Mouse (Mus musculus) hindbrain, embryonic 15.5 days (tissue): ENCODE data around the gene Ppp1r14b. TPM values are rescaled to one million over a fixed set of nuclear protein-coding genes. Genes with fewer than 3 reads are reported as not detected.
"Not testable (repeated sequence)": the region's sequence is repeated elsewhere in the genome, so short reads cannot be mapped to it uniquely, and the experiment has no call there.

ENCODE experiments used
- ATAC-seq: fragments of 200-750 bp; cut with Nextera tagmentation; 2 replicates; pipeline ENCODE4 v1.8.0; 2017; ENCODE audit warnings: low read depth, moderate number of reproducible peaks, moderate TSS enrichment; ENCODE audit not compliant: low FRiP score
- H3K27ac ChIP-seq: fragments of 300-500 bp; sonication (generic); replicated peaks from 2 replicates; pipeline ENCODE4 v1.5.1; 2015; ENCODE audit warnings: mild to moderate bottlenecking, inconsistent platforms
- H3K27me3 ChIP-seq: fragments of 300-500 bp; sonication (generic); 2 replicates; pipeline ENCODE4 v1.6.1; 2015; ENCODE audit warnings: control low read depth, inconsistent platforms
- H3K36me3 ChIP-seq: fragments of 300-500 bp; sonication (generic); 2 replicates; pipeline ENCODE4 v1.6.1; 2015; ENCODE audit warnings: control low read depth, inconsistent platforms
- H3K4me1 ChIP-seq: fragments of 300-500 bp; sonication (generic); replicated peaks from 2 replicates; pipeline ENCODE4 v1.6.1; 2015; ENCODE audit warnings: control low read depth, inconsistent platforms
- H3K4me2 ChIP-seq: fragments of 300-500 bp; sonication (generic); 2 replicates; pipeline ENCODE4 v1.6.1; 2015; ENCODE audit warnings: moderate library complexity, mild to moderate bottlenecking, inconsistent platforms
- H3K4me3 ChIP-seq: fragments of 300-500 bp; sonication (generic); 2 replicates; pipeline ENCODE4 v1.5.1; 2015; ENCODE audit warnings: mild to moderate bottlenecking, inconsistent platforms
- H3K9ac ChIP-seq: fragments of 300-500 bp; sonication (generic); 2 replicates; pipeline ENCODE4 v1.6.1; 2015; ENCODE audit warnings: inconsistent platforms
- H3K9me3 ChIP-seq: fragments of 300-500 bp; sonication (generic); 2 replicates; pipeline ENCODE4 v1.6.1; 2016; ENCODE audit warnings: control low read depth, inconsistent platforms
- whole genome bisulfite sequencing: fragments of 180-500 bp; shearing (Covaris S2); methylation state at CpG from one replicate; pipeline ENCODE4 v1.1.7; 2015; 5-methylcytosine and 5-hydroxymethylcytosine counted together
- polyA plus RNA-seq: library from polyadenylated mRNA; unstranded; fragments of >200 nt; fragmentation: Nextera tagmentation; extraction: Ambion mirVana; gene quantifications from 2 replicates; pipeline ENCODE4 v1.2.1, GENCODE M21; 2015

Ppp1r14b gene
- polyA plus RNA-seq, 1 experiment from 2014 or later = 211 TPM

- Histone ChIP-seq H3K27me3 (no peaks in the 10 kb centered on the region), H3K9me3 (no peaks in the 10 kb centered on the region), H3K36me3 (peaks cover 13% of the 10 kb centered on the region; the same call in 1 of the 2 replicates), H3K9ac (peak overlapping the region; percentile 78), H3K27ac (peak overlapping the region; percentile 97), H3K4me1 (peaks cover 47% of the 10 kb centered on the region), H3K4me3 (peak overlapping the region; percentile 70), H3K4me2 (peak overlapping the region; percentile 87)
- WGBS = under 1% methylated on average over 57 of the region's 59 CpGs
- peak; percentile 92 for ATAC-seq
Observed at GRCm38 (mm10) chr19:6979486-6980380, 5.0 kb downstream of the Ppp1r14b start.

DNA sequence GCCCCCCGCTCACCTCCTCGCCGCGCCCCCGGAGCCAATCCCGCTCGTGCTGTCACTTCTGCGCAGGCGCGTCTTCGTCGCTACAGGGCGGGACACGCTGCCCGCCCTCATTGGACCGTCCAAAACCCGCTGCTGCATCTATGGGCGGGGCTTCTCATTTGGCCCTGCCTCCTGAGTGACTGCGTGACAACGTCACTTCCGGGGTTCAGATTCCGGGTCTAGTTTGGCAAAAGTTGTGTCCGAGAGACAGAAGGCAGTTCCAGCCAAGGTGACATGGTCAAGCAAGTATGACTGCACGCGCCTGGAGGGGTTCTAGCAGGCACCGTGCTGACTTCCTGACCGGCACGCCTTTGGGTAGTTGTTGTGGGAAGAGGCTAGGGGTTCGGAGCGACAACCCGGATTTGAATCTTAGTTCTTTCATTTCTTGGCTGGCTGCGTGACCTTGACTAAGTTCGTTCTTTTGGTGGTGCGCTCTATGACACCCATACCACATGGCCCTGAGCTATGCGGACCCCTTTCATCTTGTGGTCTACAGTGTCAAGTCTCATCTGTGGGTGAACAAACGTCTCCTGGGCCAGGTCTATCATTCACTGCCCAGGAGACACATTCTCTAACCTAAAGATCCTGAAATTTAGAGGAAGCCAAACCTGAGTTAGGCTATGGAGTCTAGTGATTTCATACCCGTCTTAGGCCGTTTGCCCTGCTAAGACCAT, 5.8 kb downstream of the Ppp1r14b start, which contains the start of gene Fkbp2:
Fkbp2 (minus strand) TSS at position 121 of the 713 bp plus-strand sequence.
- peak; percentile 88 for ATAC-seq
- no peaks in the 10 kb centered on the region for H3K27me3 ChIP-seq
- peak within 1 kb of the TSS; percentile 70 for H3K4me3 ChIP-seq
- H3K27ac ChIP-seq = peak within 1 kb of the TSS; percentile 97
- peaks cover 13% of the 10 kb centered on the region; the same call in 1 of the 2 replicates for H3K36me3 ChIP-seq
- H3K9me3 ChIP-seq = no peaks in the 10 kb centered on the region
- H3K9ac ChIP-seq = peak within 1 kb of the TSS; percentile 78
- H3K4me2 ChIP-seq = peak within 1 kb of the TSS; percentile 87
- 3% methylated on average over 38 of the region's 38 CpGs for WGBS
- H3K4me1 ChIP-seq = peaks cover 47% of the 10 kb centered on the region

- Histone ChIP-seq H3K27me3 (no peaks in the 10 kb centered on the region), H3K4me3 (peak overlapping the region; percentile 70; the same call in 1 of the 2 replicates), H3K9me3 (no peaks in the 10 kb centered on the region), H3K9ac (no peak overlapping the region), H3K27ac (no peak overlapping the region), H3K36me3 (peaks cover 13% of the 10 kb centered on the region; the same call in 1 of the 2 replicates), H3K4me2 (peak overlapping the region; percentile 87; the same call in 1 of the 2 replicates), H3K4me1 (peaks cover 48% of the 10 kb centered on the region)
- 91% methylated on average over 4 of the region's 4 CpGs for WGBS
- ATAC-seq = no peak
Observed at GRCm38 (mm10) chr19:6981465-6981864, 6.7 kb downstream of the Ppp1r14b start.

DNA sequence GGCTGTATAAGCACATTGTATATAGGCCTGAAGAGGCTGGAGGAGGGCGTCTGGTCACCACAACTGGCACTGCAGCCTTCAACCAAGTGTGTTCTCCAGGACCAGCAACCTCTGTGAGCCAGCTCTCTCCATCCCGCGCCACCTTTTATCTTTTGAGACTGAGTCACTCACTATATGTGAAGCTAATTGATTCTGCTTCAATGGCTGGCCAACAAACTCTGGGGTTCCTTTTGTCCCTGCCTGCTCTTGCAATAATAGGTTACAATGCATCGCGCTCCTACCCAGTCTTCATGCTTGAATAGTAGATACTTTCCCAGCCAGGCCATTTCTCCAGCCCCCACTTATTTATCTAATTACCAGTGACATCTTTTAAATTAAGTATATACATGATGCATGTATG, 8.9 kb downstream of the Ppp1r14b start:
- Histone ChIP-seq H3K27ac (no peak overlapping the region), H3K4me2 (no peak overlapping the region), H3K4me1 (peaks cover 42% of the 10 kb centered on the region), H3K9ac (no peak overlapping the region), H3K36me3 (peaks cover 13% of the 10 kb centered on the region; the same call in 1 of the 2 replicates), H3K4me3 (no peak overlapping the region), H3K27me3 (no peaks in the 10 kb centered on the region), H3K9me3 (no peaks in the 10 kb centered on the region)
- WGBS = 38% methylated on average over 5 of the region's 5 CpGs
- ATAC-seq = no peak

- peaks cover 13% of the 10 kb centered on the region; the same call in 1 of the 2 replicates for H3K36me3 ChIP-seq
- no peaks in the 10 kb centered on the region for H3K9me3 ChIP-seq
- WGBS = 86% methylated on average over 19 of the region's 19 CpGs
- peaks cover 34% of the 10 kb centered on the region for H3K4me1 ChIP-seq
- no peak for ATAC-seq
- no peak overlapping the region for H3K4me3 ChIP-seq
- no peak overlapping the region for H3K4me2 ChIP-seq
- H3K27me3 ChIP-seq = no peaks in the 10 kb centered on the region
- no peak overlapping the region for H3K27ac ChIP-seq
- no peak overlapping the region for H3K9ac ChIP-seq
Observed at GRCm38 (mm10) chr19:6985300-6985699, 10.5 kb downstream of the Ppp1r14b start.

DNA sequence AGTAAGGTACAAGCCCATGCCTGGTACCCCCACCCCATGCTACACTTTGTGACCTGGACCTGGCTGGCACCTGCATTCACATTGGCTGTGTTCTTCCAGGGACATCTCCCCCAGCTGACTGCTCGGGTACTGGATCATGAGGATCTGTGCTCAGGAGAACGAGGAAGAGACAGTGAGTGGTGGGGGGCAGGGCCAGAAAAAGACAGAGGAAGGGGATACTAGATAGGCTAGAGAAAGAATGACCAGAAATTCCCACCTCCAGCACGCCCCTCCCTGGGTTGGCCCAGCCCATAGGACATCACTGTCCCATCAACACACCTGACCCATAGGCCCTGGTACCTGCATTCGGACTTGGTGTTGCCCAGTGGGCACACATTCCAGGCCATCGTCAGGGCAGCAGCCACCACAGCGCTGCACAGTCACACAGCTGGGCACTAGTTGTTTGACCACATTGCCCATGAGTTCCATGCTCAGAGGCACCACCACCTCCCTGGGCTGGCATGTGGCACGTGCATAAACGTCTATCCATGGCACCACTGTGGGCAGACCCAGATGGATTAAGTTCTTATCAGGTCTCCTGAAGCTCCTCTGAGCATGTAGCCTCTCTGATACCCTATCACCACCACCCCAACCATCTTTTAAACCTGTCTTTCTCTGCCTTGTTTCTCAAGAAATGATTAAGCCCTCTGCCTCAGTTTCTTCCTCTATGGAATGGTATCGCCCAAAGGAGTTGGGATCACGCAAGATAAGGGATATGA, 11.4 kb downstream of the Ppp1r14b start:
- Histone ChIP-seq H3K27ac (no peak overlapping the region), H3K9ac (peak overlapping the region; percentile 89), H3K4me2 (peak overlapping the region; percentile 86), H3K36me3 (peaks cover 13% of the 10 kb centered on the region; the same call in 1 of the 2 replicates), H3K4me1 (peaks cover 28% of the 10 kb centered on the region), H3K9me3 (no peaks in the 10 kb centered on the region), H3K27me3 (no peaks in the 10 kb centered on the region), H3K4me3 (peak overlapping the region; percentile 73)
- WGBS = 79% methylated on average over 10 of the region's 10 CpGs
- no peak for ATAC-seq

GRCm38 (mm10) chr19:6987061-6987903, 12.5 kb downstream of the Ppp1r14b start, which contains the start of gene Vegfb:
Gene Vegfb, minus strand, starts transcription at chr19:6987651.
- under 1% methylated on average over 69 of the region's 85 CpGs for WGBS
- peak within 1 kb of the TSS; percentile 73 for H3K4me3 ChIP-seq
- no peaks in the 10 kb centered on the region for H3K9me3 ChIP-seq
- H3K36me3 ChIP-seq = peaks cover 10% of the 10 kb centered on the region; the same call in 1 of the 2 replicates
- H3K27me3 ChIP-seq = no peaks in the 10 kb centered on the region
- peak; percentile 47 for ATAC-seq
- H3K27ac ChIP-seq = peak within 1 kb of the TSS; percentile 83
- H3K9ac ChIP-seq = peak within 1 kb of the TSS; percentile 89
- H3K4me1 ChIP-seq = peaks cover 30% of the 10 kb centered on the region
- H3K4me2 ChIP-seq = peak within 1 kb of the TSS; percentile 86

DNA sequence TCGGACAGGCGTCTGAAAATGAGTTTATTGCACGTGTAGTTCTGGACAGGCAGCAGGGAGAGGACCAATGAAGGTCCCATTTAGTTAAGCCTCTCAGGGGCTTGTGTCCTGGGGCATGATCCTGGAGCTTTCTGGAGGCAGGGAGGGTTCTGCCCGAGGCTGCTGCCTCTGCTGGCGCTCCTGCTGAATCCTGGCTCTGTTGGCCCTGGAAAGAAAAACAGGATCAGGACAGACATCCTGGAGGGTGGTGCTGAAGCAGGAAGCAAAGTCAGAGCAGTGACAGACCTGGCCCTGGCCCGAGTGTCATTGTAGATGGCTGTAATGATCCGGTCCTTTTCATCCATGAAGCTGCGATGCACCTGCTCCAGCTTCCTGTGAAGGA, 13.1 kb downstream of the Ppp1r14b start:
- H3K27ac ChIP-seq = peak overlapping the region; percentile 83
- 5% methylated on average over 8 of the region's 8 CpGs for WGBS
- H3K4me1 ChIP-seq = peaks cover 33% of the 10 kb centered on the region
- H3K4me2 ChIP-seq = peak overlapping the region; percentile 86
- peak overlapping the region; percentile 89 for H3K9ac ChIP-seq
- H3K36me3 ChIP-seq = peaks cover 9% of the 10 kb centered on the region; the same call in 1 of the 2 replicates
- H3K9me3 ChIP-seq = no peaks in the 10 kb centered on the region
- peak overlapping the region; percentile 73 for H3K4me3 ChIP-seq
- ATAC-seq = no peak
- no peaks in the 10 kb centered on the region for H3K27me3 ChIP-seq

DNA sequence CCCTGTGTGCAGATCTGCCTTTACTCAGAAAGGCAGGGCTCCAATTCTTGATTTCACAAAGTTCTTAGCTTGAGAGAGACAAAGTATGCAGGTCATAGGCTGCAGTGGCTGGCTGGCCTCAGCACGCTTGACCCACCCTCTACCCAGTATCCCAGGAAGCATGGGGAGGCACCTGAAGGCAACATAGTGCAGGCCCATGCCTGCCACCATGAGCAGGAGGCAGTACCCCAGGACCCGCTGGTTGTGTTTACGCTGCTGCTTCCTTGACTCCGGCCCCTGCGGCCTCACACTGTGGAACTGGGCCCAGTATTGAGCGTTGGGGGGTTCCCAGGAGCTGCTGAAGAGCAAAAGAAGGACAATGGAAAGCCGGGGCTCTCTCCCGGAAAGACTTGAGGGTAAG, 14.5 kb downstream of the Ppp1r14b start:
- 81% methylated on average over 8 of the region's 8 CpGs for WGBS
- no peak overlapping the region for H3K4me3 ChIP-seq
- H3K36me3 ChIP-seq = no peaks in the 10 kb centered on the region
- H3K4me1 ChIP-seq = peaks cover 45% of the 10 kb centered on the region
- no peaks in the 10 kb centered on the region for H3K9me3 ChIP-seq
- ATAC-seq = no peak
- no peaks in the 10 kb centered on the region for H3K27me3 ChIP-seq
- H3K4me2 ChIP-seq = no peak overlapping the region
- no peak overlapping the region for H3K9ac ChIP-seq
- no peak overlapping the region for H3K27ac ChIP-seq

GRCm38 (mm10) chr19:6990712-6991111, 15.9 kb downstream of the Ppp1r14b start:
- H3K4me3 ChIP-seq = no peak overlapping the region
- no peak overlapping the region for H3K9ac ChIP-seq
- H3K9me3 ChIP-seq = no peaks in the 10 kb centered on the region
- no peaks in the 10 kb centered on the region for H3K27me3 ChIP-seq
- no peak overlapping the region for H3K4me2 ChIP-seq
- peaks cover 58% of the 10 kb centered on the region for H3K4me1 ChIP-seq
- H3K27ac ChIP-seq = no peak overlapping the region
- H3K36me3 ChIP-seq = no peaks in the 10 kb centered on the region
- WGBS = 93% methylated on average over 6 of the region's 6 CpGs
- no peak for ATAC-seq

- H3K27ac ChIP-seq, H3K4me3 ChIP-seq, H3K36me3 ChIP-seq, ATAC-seq, H3K27me3 ChIP-seq, H3K9ac ChIP-seq, H3K9me3 ChIP-seq: not testable (repeated sequence)
- Histone ChIP-seq H3K4me1 (peaks cover 55% of the 10 kb centered on the region), H3K4me2 (peak overlapping the region; percentile 98)
- WGBS = 94% methylated on average over 6 of the region's 6 CpGs
Observed at GRCm38 (mm10) chr19:6991166-6991565, 16.4 kb downstream of the Ppp1r14b start.
